Mouse (Mus musculus): ENCODE measurements around the gene Gfra4. TPM values are rescaled to one million over a fixed set of nuclear protein-coding genes. Genes with fewer than 3 reads are reported as not detected.
"Not testable (repeated sequence)": the region's sequence is repeated elsewhere in the genome, so short reads cannot be mapped to it uniquely, and the experiment has no call there.

Gene Gfra4
- total RNA-seq, 2 experiments from 2014 or later = 53.4 to 58.4 TPM

DNA sequence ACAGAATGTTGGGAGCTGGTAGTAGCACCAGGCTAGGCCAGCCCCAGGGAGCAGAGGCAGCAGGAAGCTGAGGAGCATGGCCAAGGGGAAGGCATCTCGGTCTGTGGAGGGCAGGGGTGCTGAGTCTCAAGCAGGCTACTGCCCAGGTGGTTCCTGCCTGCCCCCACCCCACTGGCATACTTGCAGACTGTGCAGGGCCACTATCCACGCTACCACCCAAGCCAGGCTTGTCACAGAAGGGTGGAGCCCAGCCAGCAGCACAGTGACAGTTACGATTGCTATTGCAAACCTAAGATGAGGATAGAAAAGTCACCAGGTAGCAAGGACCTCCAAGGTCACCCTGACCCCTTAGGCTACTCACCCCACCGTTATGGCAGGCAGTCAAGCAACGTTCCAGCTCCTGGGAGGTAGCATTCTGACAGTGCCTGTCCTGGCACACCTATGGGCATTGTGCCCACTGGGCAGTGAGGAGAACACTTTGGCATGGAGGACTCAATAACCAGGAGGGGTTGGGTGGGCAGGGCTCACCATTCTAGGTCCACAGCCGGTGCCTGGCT lies 10.1 kb upstream of the Gfra4 start:
- DNase-seq (ENCODE audit: low spot score in 2 of 2) = no peak

GRCm38 (mm10) chr2:131052043-131052442 lies 9.2 kb upstream of the Gfra4 start:
- DNase-seq (ENCODE audit: low spot score in 2 of 2) = no peak

DNA sequence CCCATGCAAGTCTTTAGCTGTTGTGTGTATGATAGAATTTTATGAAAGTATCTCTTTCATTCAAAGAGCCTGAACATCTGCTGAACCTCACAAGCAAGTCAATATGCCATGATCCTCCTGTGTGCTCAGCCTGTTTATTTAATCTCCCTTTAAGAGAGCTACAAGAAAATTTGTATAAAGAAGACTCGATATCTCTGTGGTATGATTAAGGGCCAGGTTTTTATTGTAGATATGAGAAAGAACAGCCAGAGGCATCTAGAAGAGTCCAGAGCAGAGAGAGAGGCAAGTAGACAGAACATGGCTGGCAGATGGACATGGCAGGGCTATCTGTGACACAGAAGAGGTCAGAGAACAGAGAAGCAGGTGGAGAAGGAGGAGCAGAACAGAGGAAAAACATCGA lies 3.1 kb upstream of the Gfra4 start:
- DNase-seq (ENCODE audit: low spot score in 2 of 2) = no peak

- DNase-seq (ENCODE audit: low spot score in 2 of 2) = no peak
Observed at GRCm38 (mm10) chr2:131044989-131045720, 2.3 kb upstream of the Gfra4 start.

DNA sequence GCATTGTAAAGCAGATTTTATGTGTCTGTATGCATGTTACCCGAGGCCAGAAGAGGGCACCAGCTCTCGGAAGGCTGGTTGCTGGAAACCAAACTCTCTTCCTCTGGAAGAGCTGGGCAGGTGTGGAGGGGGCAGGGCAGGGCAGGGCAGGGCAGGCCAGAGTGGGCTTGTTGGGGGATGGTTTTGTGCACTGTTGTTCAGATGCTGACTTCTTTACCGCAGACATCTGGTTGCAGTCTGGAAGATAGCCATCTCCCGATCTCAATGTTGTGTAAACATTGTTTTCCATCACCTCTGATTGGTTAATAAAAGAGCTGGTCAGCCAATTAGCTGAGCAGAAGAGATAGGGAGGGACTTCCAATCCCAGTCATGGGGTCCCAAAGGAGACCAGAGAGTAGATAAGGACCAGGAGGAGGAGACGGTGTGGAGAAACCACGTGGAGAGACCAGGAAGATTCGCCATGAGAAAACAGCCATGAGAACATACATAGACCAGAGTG lies 1.5 kb upstream of the Gfra4 start:
- DNase-seq (ENCODE audit: low spot score in 2 of 2) = no peak

- DNase-seq (ENCODE audit: low spot score in 2 of 2) = peak; percentile 75 to 89
Observed at GRCm38 (mm10) chr2:131040854-131041825, 1.7 kb downstream of the Gfra4 start.

DNA sequence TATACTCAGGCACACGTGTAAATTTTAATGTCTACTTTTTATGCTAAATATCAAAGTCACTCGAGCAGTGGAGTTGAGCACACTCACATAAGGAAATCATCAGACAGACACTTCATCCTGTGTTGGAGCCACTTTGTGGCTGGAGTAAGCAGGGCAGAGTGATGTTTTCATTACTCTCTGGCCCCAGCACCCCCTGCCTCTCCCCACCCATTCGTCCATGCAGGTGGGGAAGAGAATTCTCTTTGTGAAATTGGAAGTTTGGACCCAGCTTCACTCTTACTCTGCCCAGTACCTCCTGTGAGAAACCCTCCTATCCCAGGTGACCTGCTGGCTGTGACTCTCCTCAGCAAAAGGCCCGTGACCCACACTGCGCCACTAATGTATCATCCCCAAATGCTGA lies 4.2 kb downstream of the Gfra4 start:
- no peak for DNase-seq (ENCODE audit: low spot score in 2 of 2)

- DNase-seq (ENCODE audit: low spot score in 2 of 2) = no peak
Observed at GRCm38 (mm10) chr2:131038197-131038596, 4.7 kb downstream of the Gfra4 start.

DNA sequence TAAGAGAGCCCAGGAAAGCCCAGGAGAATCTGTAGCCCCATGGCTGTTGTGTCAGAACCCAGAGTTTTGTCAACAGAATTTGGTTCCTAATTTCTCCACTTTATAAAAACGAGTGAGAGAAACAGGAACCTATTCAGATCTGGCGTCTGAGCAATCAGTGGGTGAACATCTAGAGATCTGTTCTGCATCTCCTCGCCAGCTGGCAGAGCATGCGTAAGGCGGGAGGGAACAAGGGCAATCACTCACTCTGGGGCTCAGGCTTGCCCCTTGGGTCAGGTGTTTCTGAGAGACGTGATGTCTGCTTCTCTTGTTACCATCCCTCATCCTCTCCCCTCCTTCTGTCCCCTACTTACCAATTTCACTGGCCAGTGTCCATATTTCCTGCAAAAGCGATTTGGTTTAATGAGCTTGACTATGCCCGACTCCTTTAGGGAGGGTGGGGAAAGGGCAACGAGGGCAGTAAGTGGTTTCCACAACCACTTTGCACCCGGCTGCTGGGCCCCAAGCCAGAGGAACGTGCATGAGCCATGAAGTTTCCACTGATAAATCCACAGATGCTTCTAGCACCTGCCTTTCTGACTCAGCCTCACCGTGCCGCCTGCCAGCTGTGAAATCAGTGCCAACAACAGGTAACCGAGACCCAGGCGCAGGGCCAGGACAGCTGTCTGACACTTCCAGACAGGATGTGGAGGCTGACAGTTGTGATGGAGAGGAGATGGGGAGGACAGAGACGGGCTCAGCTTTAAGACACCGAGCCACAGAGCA lies 5.5 kb downstream of the Gfra4 start:
- peak in 1 of 2 experiments; percentile 31 for DNase-seq (ENCODE audit: low spot score in 2 of 2)

DNA sequence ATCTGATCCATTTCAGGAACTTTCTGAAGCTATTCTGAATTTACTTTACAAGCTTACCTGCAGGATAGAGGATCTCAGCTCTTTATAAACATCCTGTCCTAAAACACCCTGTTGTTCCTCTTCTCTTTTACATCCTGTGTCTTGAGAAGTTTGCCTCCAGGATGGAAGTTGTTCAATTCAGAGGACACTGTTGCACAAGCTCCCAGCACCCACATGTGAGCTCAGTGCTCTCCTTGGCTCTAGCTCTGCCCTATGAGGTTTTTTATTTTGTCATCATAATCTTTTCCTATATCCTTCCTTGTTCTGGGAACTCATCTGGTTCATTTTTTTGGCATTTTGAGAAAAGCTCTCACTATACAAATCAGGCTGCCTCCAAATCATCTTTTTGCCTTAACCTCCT lies 6.1 kb downstream of the Gfra4 start:
- no peak for DNase-seq (ENCODE audit: low spot score in 2 of 2)

GRCm38 (mm10) chr2:131036343-131036742 lies 6.5 kb downstream of the Gfra4 start:
- DNase-seq (ENCODE audit: low spot score in 2 of 2) = no peak

DNA sequence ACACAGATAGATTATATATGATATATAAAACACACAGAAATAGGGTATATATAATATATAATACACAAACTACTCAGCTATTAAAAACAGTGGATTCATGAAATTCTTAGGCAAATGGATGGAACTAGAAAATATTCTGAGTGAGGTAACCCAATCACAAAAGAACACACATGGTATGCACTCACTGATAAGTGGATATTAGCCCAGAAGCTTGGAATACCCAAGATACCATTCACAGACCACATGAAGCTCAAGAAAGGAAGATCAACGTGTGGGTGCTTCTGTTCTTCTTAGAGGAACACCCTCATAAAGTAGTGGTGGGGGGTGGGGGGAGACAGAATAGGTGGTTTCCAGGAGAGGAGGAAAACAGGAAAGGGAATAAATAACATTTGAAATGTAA lies 11.5 kb downstream of the Gfra4 start:
- DNase-seq (ENCODE audit: low spot score in 2 of 2) = not testable (repeated sequence)

DNA sequence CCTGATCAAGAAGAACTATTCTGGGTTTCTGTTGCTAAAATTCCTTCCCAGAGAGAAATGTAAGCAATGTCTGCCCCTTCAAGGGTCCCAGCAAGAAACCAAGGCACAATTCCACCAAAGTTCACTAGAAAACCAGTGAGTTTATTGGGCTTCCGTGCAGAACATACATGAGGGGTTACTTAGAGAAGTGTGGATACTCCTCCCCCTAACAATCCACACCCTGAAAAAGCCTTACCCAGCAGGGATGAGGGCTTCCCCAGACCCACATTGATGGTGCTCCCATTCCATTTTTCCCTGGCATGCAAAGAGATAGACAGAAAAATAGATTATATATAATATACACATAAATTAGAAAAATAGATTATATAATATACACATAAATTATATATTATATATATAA lies 11.9 kb downstream of the Gfra4 start:
- DNase-seq (ENCODE audit: low spot score in 2 of 2) = no peak

GRCm38 (mm10) chr2:131030561-131030960 lies 12.3 kb downstream of the Gfra4 start:
- DNase-seq (ENCODE audit: low spot score in 2 of 2) = no peak

- peak in 1 of 2 experiments; percentile 29 for DNase-seq (ENCODE audit: low spot score in 2 of 2)
Observed at GRCm38 (mm10) chr2:131029065-131029935, 13.6 kb downstream of the Gfra4 start.

GRCm38 (mm10) chr2:131026941-131027340 lies 15.9 kb downstream of the Gfra4 start:
- no peak for DNase-seq (ENCODE audit: low spot score in 2 of 2)

GRCm38 (mm10) chr2:131025230-131025629 lies 17.7 kb downstream of the Gfra4 start:
- DNase-seq (ENCODE audit: low spot score in 2 of 2) = no peak

DNA sequence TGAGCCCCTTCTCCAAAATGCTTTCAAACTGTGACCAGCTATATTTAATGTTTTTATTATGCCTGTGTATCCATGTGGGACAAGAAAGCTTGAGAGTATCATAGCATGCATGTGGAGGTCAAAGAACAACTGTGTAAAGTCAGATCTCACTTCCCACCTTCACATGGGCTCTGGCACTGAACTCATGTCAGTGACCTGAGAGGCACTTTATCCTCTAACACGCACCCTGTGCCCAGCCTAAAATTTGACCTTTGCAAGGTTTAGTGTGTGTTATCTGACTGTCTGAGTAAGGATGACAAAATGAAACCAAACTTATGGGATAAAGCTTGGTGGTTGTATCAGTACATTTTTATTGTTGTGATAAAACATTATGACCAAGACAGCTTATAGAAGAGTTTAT lies 32.3 kb downstream of the Gfra4 start:
- no peak for DNase-seq (ENCODE audit: low spot score in 2 of 2)

- DNase-seq (ENCODE audit: low spot score in 2 of 2) = no peak
Observed at GRCm38 (mm10) chr2:131009123-131009522, 33.8 kb downstream of the Gfra4 start.

DNA sequence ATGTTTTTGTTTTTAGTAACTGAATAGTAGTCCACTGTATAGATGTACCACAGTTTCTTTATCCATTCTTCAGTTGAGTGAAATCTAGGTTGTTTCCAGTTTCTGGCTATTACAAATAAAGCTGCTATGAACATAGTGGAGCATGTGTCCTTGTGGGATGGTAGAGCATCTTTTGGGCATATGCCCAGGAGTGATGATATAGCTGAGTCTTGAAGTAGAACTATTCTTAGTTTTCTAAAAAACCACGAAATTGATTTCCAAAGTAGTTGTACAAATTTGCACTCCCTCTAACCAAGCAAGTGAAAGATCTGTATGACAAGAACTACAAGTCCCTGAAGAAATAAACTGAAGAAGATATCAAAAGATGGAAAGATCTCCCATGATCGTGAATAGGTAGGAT lies 50.1 kb downstream of the Gfra4 start:
- peak in 1 of 2 experiments; percentile 27 for DNase-seq (ENCODE audit: low spot score in 2 of 2)

Measured in left cerebral cortex, adult 18-20 months (tissue).